Comparison of ENCODE assay signal across 33 mouse cellular contexts in the genomic region with DNA sequence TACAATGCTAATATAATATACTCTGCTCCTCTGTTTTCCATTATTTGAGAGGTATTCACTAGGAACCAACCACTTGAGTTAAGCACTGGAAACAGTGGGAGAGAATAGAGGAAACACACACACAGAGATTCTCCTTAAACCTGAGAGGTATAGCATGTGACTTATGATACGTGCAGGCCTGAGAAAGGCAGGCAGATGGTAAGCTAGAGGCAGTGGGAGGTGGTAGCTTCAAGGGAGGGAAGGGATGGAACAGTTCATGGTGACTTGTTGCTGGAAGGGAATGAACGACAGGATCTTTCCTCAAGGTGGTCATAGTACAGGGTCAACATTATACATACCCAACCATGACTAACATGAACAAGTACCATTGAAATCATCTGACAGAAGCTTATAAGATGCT.
"Had no signal": no experiment of that assay in that cellular context is flagged by ENCODE, and none has a peak within 500 bp of the region (broad histone marks: within the 10 kb centered on the region; RNA-seq: fewer than 3 reads in every experiment).

No protein-coding gene starts in this region.

- H3K4me3 ChIP-seq: heart, embryonic 13.5 days; heart, embryonic 15.5 days; hindbrain, embryonic 10.5 days; hindbrain, embryonic 12.5 days; hindbrain, embryonic 13.5 days; hindbrain, embryonic 15.5 days; intestine, embryonic 15.5 days; kidney, embryonic 15.5 days; layer of hippocampus, adult 2 months; left cerebral cortex, adult 2 months had no signal

- ATAC-seq: hindbrain, embryonic 16.5 days; hindbrain, postnatal 0 days; inflammation-experienced regulatory T-cells, adult 6 months; intestine, embryonic 15.5 days; intestine, embryonic 16.5 days; intestine, postnatal 0 days had no signal

- H3K27ac ChIP-seq: heart, embryonic 13.5 days; heart, embryonic 15.5 days; hindbrain, embryonic 10.5 days; hindbrain, embryonic 12.5 days; hindbrain, embryonic 13.5 days; hindbrain, embryonic 14.5 days; hindbrain, embryonic 15.5 days; hindbrain, postnatal 0 days; intestine, embryonic 15.5 days; kidney, embryonic 15.5 days; kidney, postnatal 0 days; layer of hippocampus, adult 2 months; left cerebral cortex, adult 2 months had no signal

- H3K4me1 ChIP-seq: hindbrain, embryonic 10.5 days; hindbrain, embryonic 12.5 days; hindbrain, embryonic 13.5 days; hindbrain, embryonic 15.5 days; intestine, embryonic 15.5 days; kidney, embryonic 15.5 days had no signal

- DNase-seq: heart, postnatal 10 days; heart, postnatal 14 days; heart, postnatal 36 days; heart, postnatal 4 days; kidney, adult 11 months; kidney, adult 18-20 months; kidney, adult 2 months; kidney, adult 8-10 months; kidney, adult 9 months; kidney, postnatal 10 days; kidney, postnatal 14 days; kidney, postnatal 25 days; kidney, postnatal 36 days; kidney, postnatal 4 days; layer of hippocampus, adult 9-11 months; layer of hippocampus, postnatal 36 days had no signal
